In the genomic region with DNA sequence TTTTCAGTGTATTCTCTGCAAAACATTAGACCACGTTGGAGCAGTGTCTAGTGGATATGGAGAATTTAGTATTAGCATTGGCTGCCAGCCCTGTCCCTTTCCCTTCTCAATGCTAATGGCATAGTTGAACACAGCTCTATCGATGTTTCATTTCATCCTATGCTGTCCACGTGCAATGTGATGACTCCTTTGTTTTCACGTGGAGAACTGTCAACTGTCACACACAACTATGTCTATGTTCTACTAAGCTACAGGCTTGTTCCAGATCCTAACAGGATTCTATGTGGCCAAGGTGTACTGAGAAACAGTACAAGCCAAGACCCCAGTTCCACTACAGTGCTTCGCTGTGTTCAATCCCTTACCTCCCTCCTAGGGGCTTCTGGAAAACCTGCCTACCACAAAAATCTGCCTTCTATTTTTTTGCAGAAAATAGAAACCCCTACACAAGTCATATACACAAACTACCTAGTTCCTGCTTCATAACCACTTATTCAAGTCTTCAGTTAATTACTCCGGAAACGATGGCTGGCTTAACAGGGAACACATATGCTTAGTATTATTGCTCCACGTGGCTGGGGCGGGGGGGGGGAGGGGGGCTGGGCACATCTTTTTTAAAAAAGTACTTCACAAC, we compare ENCODE assay signal across 8 mouse cellular contexts. TPM values are rescaled to one million over a fixed set of nuclear protein-coding genes. Genes with fewer than 3 reads are reported as not detected.
DNase-seq lines count a peak whose midpoint lies in the region; ATAC-seq and TF ChIP-seq lines count a peak whose summit lies in the region.

No protein-coding gene starts in this region.

- H3K4me2 ChIP-seq in forebrain, embryonic 16.5 days (ENCODE audit: low read length) = peak overlapping the region; percentile 69
- H3K4me2 ChIP-seq in liver, embryonic 16.5 days (ENCODE audit: low read depth, low read length) = peak overlapping the region; percentile 88

- intact Hi-C loops in gastrocnemius, adult 2 months (cut with DNase I) = loop anchor here (5.0 kb wide), 1 partner anchor 303 kb away; no protein-coding TSS in a partner anchor
- intact Hi-C loops in left cerebral cortex, postnatal 4 days (cut with DNase I) = no loop called here

- H3K36me3 ChIP-seq in C2C12 (ENCODE audit: control insufficient read depth, insufficient read depth) = peaks cover 23% of the 10 kb centered on the region
- no peaks in the 10 kb centered on the region for H3K36me3 ChIP-seq in forebrain, embryonic 16.5 days (ENCODE audit: control insufficient read depth, insufficient read depth)
- H3K36me3 ChIP-seq in liver, embryonic 16.5 days (ENCODE audit: control insufficient read depth, insufficient read depth) = no peaks in the 10 kb centered on the region

- no peak for TF ChIP-seq CTCF in gastrocnemius, adult 2 months (IDR thresholded peaks at IDR 0.05)
- no peak for TF ChIP-seq CTCF in C2C12 (IDR thresholded peaks at IDR 0.05; ENCODE audit: control insufficient read depth, insufficient read depth, insufficient read length)

- peak overlapping the region; percentile 38 for H3ac ChIP-seq in C2C12 (ENCODE audit: control insufficient read depth, insufficient read length, low read depth)

- H3K79me2 ChIP-seq in C2C12 (ENCODE audit: control insufficient read depth, insufficient read depth) = peaks cover 65% of the 10 kb centered on the region

- peak overlapping the region; percentile 94 for H3K27ac ChIP-seq in gastrocnemius, adult 2 months
- no peak overlapping the region for H3K27ac ChIP-seq in forebrain, embryonic 16.5 days (ENCODE audit: low read length)
- H3K27ac ChIP-seq in liver, embryonic 16.5 days (ENCODE audit: low read length) = no peak overlapping the region

- peaks cover 3% of the 10 kb centered on the region for H3K27me3 ChIP-seq in C2C12 (ENCODE audit: control insufficient read depth, insufficient read depth, insufficient read length)
- H3K27me3 ChIP-seq in forebrain, embryonic 16.5 days (replicated peaks; ENCODE audit: control insufficient read depth, insufficient read depth, low read length) = no peaks in the 10 kb centered on the region
- no peaks in the 10 kb centered on the region for H3K27me3 ChIP-seq in liver, embryonic 16.5 days (ENCODE audit: control insufficient read depth, insufficient read depth, low read depth, low read length)

- DNase-seq in gastrocnemius, adult 2 months = no peak
- no peak for DNase-seq in gastrocnemius, adult 18-20 months (ENCODE audit: low spot score)
- no peak for DNase-seq in urinary bladder, postnatal 36 days (ENCODE audit: low spot score in 2 of 2)
- DNase-seq in T-cell, adult 2 months (ENCODE audit: low spot score) = no peak
- DNase-seq in left cerebral cortex, postnatal 4 days = no peak

- H3K9ac ChIP-seq in forebrain, embryonic 16.5 days (replicated peaks; ENCODE audit: low read depth, low read length) = peak overlapping the region; percentile 97
- H3K9ac ChIP-seq in liver, embryonic 16.5 days (ENCODE audit: low read depth, low read length) = peak overlapping the region; percentile 99

- H3K9me3 ChIP-seq in forebrain, embryonic 16.5 days (ENCODE audit: control insufficient read depth, low read length) = no peaks in the 10 kb centered on the region
- no peaks in the 10 kb centered on the region for H3K9me3 ChIP-seq in liver, embryonic 16.5 days (replicated peaks; ENCODE audit: control insufficient read depth, low read length)

- H3K4me1 ChIP-seq in forebrain, embryonic 16.5 days (replicated peaks; ENCODE audit: control insufficient read depth, insufficient read depth, low read length) = peaks cover 35% of the 10 kb centered on the region
- peaks cover 33% of the 10 kb centered on the region for H3K4me1 ChIP-seq in liver, embryonic 16.5 days (ENCODE audit: control insufficient read depth, low read depth, low read length)

- peaks cover 61% of the 10 kb centered on the region for H3K79me3 ChIP-seq in C2C12 (ENCODE audit: low read depth)

- WGBS in forebrain, embryonic 16.5 days = 6% methylated on average over 9 of the region's 9 CpGs
- 3% methylated on average over 9 of the region's 9 CpGs for WGBS in liver, embryonic 16.5 days (ENCODE audit: insufficient replicate concordance)

- H3K4me3 ChIP-seq in gastrocnemius, adult 2 months = peak overlapping the region; percentile 83
- H3K4me3 ChIP-seq in C2C12 (ENCODE audit: insufficient read depth, poor library complexity, severe bottlenecking) = peak overlapping the region; percentile 89
- H3K4me3 ChIP-seq in forebrain, embryonic 16.5 days (replicated peaks; ENCODE audit: low read length) = peak overlapping the region; percentile 85
- H3K4me3 ChIP-seq in liver, embryonic 16.5 days (ENCODE audit: low read depth, low read length) = peak overlapping the region; percentile 94

- no peak for ATAC-seq in forebrain, embryonic 16.5 days
- no peak for ATAC-seq in liver, embryonic 16.5 days (ENCODE audit: low read depth)

TF ChIP-seq in C2C12, 6 proteins besides CTCF, POLR2A, EP300 and RAD21:
- TF ChIP-seq FOSL1 (IDR thresholded peaks at IDR 0.05; ENCODE audit: insufficient read depth, low read length, poor library complexity, severe bottlenecking) (no peak), MYOD1 (IDR thresholded peaks at IDR 0.05; ENCODE audit: control insufficient read depth, insufficient read length, low read depth) (no peak)
TF ChIP-seq in C2C12: peak in this region for 0.

RNA-seq across cellular contexts. Expression of a gene that starts 1.4 kb away (rescaled TPM):
- 10 to 100 TPM; 36.4 to 41.4 TPM for total RNA-seq in gastrocnemius, adult 2 months (2021)
- total RNA-seq in gastrocnemius, adult 18-20 months (2021) = 10 to 100 TPM; 38.7 to 42.4 TPM
- polyA plus RNA-seq in C2C12 (2012; fragmentation: generic; extraction: Trizol) = 20.9 TPM
- polyA plus RNA-seq in forebrain, embryonic 16.5 days (2015; fragmentation: Nextera tagmentation; extraction: Ambion mirVana) = 181 and 192 TPM in 2 replicates
- 24.7 and 28.2 TPM in 2 replicates for polyA plus RNA-seq in liver, embryonic 16.5 days (2015; fragmentation: Nextera tagmentation; extraction: Ambion mirVana)
- 100 to 1,000 TPM; 124 to 126 TPM for total RNA-seq in left cerebral cortex, postnatal 4 days (2021)

RNA-seq across cellular contexts. Expression of a gene that starts 27.9 kb away (rescaled TPM):
- 1 to 10 TPM; 5.7 to 6.6 TPM for total RNA-seq in gastrocnemius, adult 2 months (2021)
- total RNA-seq in gastrocnemius, adult 18-20 months (2021) = 1 to 10 TPM; 3.0 to 6.7 TPM
- polyA plus RNA-seq in C2C12 (2012; fragmentation: generic; extraction: Trizol) = 15.1 TPM
- polyA plus RNA-seq in forebrain, embryonic 16.5 days (2015; fragmentation: Nextera tagmentation; extraction: Ambion mirVana) = 54.6 and 68.2 TPM in 2 replicates
- 0.54 and 0.67 TPM in 2 replicates for polyA plus RNA-seq in liver, embryonic 16.5 days (2015; fragmentation: Nextera tagmentation; extraction: Ambion mirVana)
- total RNA-seq in left cerebral cortex, postnatal 4 days (2021) = 100 to 1,000 TPM; 151 to 153 TPM

Comparison
In these comparisons a context has a peak if more than half of its experiments do, and no peak if none do; other contexts are left out.
1. RNA of a gene that starts 27.9 kb away (total RNA-seq): 151 to 153 TPM in left cerebral cortex, postnatal 4 days; 3.0 to 6.7 TPM in gastrocnemius, adult 18-20 months and 5.7 to 6.6 TPM in gastrocnemius, adult 2 months; every median in the first group is over 10 times any median in the second.
2. Peak in every context shown above with its lines, with median percentiles within 50 percentile points of each other: H3K4me3 ChIP-seq.